Mouse (Mus musculus): ENCODE data around the gene C130050O18Rik. TPM values are rescaled to one million over a fixed set of nuclear protein-coding genes. Genes with fewer than 3 reads are reported as not detected.

The C130050O18Rik gene
- polyA plus RNA-seq (2012; rRNA removed), result 0.44 TPM in 2 replicates

GRCm38 (mm10) chr5:139404801-139405401 lies at the start of gene C130050O18Rik:
TSS of gene C130050O18Rik (plus strand) at chr5:139405280.
- Histone ChIP-seq H3K4me3 (ENCODE audit: insufficient read depth, low read length) (no peak within 1 kb of the TSS), H3K27ac (ENCODE audit: insufficient read depth, low read length) (no peak within 1 kb of the TSS), H3K4me1 (ENCODE audit: control insufficient read depth, insufficient read depth, low read length) (peaks cover 8% of the 10 kb centered on the region)
- TF ChIP-seq POLR2A (IDR thresholded peaks at IDR 0.05; ENCODE audit: extremely low read depth, insufficient read depth, low read length) (no peak), CTCF (IDR thresholded peaks at IDR 0.05; ENCODE audit: extremely low read depth, insufficient read depth, low read length) (no peak)

GRCm38 (mm10) chr5:139358653-139359052 lies 46.4 kb upstream of the C130050O18Rik start:
- Histone ChIP-seq H3K27ac (ENCODE audit: insufficient read depth, low read length) (no peak overlapping the region), H3K4me1 (ENCODE audit: control insufficient read depth, insufficient read depth, low read length) (no peaks in the 10 kb centered on the region), H3K4me3 (ENCODE audit: insufficient read depth, low read length) (no peak overlapping the region)
- TF ChIP-seq CTCF (IDR thresholded peaks at IDR 0.05; ENCODE audit: extremely low read depth, insufficient read depth, low read length) (peak; percentile 61), POLR2A (IDR thresholded peaks at IDR 0.05; ENCODE audit: extremely low read depth, insufficient read depth, low read length) (no peak)

- TF ChIP-seq CTCF (IDR thresholded peaks at IDR 0.05; ENCODE audit: extremely low read depth, insufficient read depth, low read length) (no peak), POLR2A (IDR thresholded peaks at IDR 0.05; ENCODE audit: extremely low read depth, insufficient read depth, low read length) (no peak)
- H3K4me3 ChIP-seq (ENCODE audit: insufficient read depth, low read length), result no peak overlapping the region
- H3K4me1 ChIP-seq (ENCODE audit: control insufficient read depth, insufficient read depth, low read length), result no peaks in the 10 kb centered on the region
- H3K27ac ChIP-seq (ENCODE audit: insufficient read depth, low read length), result no peak overlapping the region
Measured at GRCm38 (mm10) chr5:139359244-139359643, 45.8 kb upstream of the C130050O18Rik start.

- Histone ChIP-seq H3K4me3 (ENCODE audit: insufficient read depth, low read length) (no peak overlapping the region), H3K27ac (ENCODE audit: insufficient read depth, low read length) (no peak overlapping the region)
Measured at GRCm38 (mm10) chr5:139363858-139364257, 41.2 kb upstream of the C130050O18Rik start.

GRCm38 (mm10) chr5:139364260-139364910 lies 40.7 kb upstream of the C130050O18Rik start:
- Histone ChIP-seq H3K27ac (ENCODE audit: insufficient read depth, low read length) (peak overlapping the region; percentile 79), H3K4me3 (ENCODE audit: insufficient read depth, low read length) (no peak overlapping the region), H3K4me1 (ENCODE audit: control insufficient read depth, insufficient read depth, low read length) (peaks cover 7% of the 10 kb centered on the region)
- TF ChIP-seq CTCF (IDR thresholded peaks at IDR 0.05; ENCODE audit: extremely low read depth, insufficient read depth, low read length) (peak; percentile 99), POLR2A (IDR thresholded peaks at IDR 0.05; ENCODE audit: extremely low read depth, insufficient read depth, low read length) (no peak)

More at GRCm38 (mm10) chr5:139363858-139364257, 41.2 kb upstream of the C130050O18Rik start:
- no peak for TF ChIP-seq POLR2A (IDR thresholded peaks at IDR 0.05; ENCODE audit: extremely low read depth, insufficient read depth, low read length)
- no peak for TF ChIP-seq CTCF (IDR thresholded peaks at IDR 0.05; ENCODE audit: extremely low read depth, insufficient read depth, low read length)
- H3K4me1 ChIP-seq (ENCODE audit: control insufficient read depth, insufficient read depth, low read length), result peaks cover 7% of the 10 kb centered on the region

- TF ChIP-seq POLR2A (IDR thresholded peaks at IDR 0.05; ENCODE audit: extremely low read depth, insufficient read depth, low read length) (no peak), CTCF (IDR thresholded peaks at IDR 0.05; ENCODE audit: extremely low read depth, insufficient read depth, low read length) (no peak)
- H3K4me1 ChIP-seq (ENCODE audit: control insufficient read depth, insufficient read depth, low read length), result peaks cover 7% of the 10 kb centered on the region
- H3K27ac ChIP-seq (ENCODE audit: insufficient read depth, low read length), result peak overlapping the region; percentile 79
- H3K4me3 ChIP-seq (ENCODE audit: insufficient read depth, low read length), result no peak overlapping the region
Measured at GRCm38 (mm10) chr5:139364911-139365571, 40.0 kb upstream of the C130050O18Rik start.

- no peak overlapping the region for H3K27ac ChIP-seq (ENCODE audit: insufficient read depth, low read length)
Measured at GRCm38 (mm10) chr5:139365827-139366226, 39.3 kb upstream of the C130050O18Rik start.

GRCm38 (mm10) chr5:139366484-139366883 lies 38.6 kb upstream of the C130050O18Rik start:
- no peak for TF ChIP-seq POLR2A (IDR thresholded peaks at IDR 0.05; ENCODE audit: extremely low read depth, insufficient read depth, low read length)
- TF ChIP-seq CTCF (IDR thresholded peaks at IDR 0.05; ENCODE audit: extremely low read depth, insufficient read depth, low read length), result no peak
- peaks cover 8% of the 10 kb centered on the region for H3K4me1 ChIP-seq (ENCODE audit: control insufficient read depth, insufficient read depth, low read length)
- no peak overlapping the region for H3K4me3 ChIP-seq (ENCODE audit: insufficient read depth, low read length)
- 0 out of 2 replicates have a peak overlapping the region, but pooled peaks have one; percentile 62 for H3K27ac ChIP-seq (ENCODE audit: insufficient read depth, low read length)

More at GRCm38 (mm10) chr5:139365827-139366226, 39.3 kb upstream of the C130050O18Rik start:
- Histone ChIP-seq H3K4me3 (ENCODE audit: insufficient read depth, low read length) (no peak overlapping the region), H3K4me1 (ENCODE audit: control insufficient read depth, insufficient read depth, low read length) (peaks cover 7% of the 10 kb centered on the region)
- TF ChIP-seq CTCF (IDR thresholded peaks at IDR 0.05; ENCODE audit: extremely low read depth, insufficient read depth, low read length) (no peak), POLR2A (IDR thresholded peaks at IDR 0.05; ENCODE audit: extremely low read depth, insufficient read depth, low read length) (no peak)

GRCm38 (mm10) chr5:139367884-139368458 lies 37.1 kb upstream of the C130050O18Rik start:
- TF ChIP-seq CTCF (IDR thresholded peaks at IDR 0.05; ENCODE audit: extremely low read depth, insufficient read depth, low read length), result no peak
- TF ChIP-seq POLR2A (IDR thresholded peaks at IDR 0.05; ENCODE audit: extremely low read depth, insufficient read depth, low read length), result no peak
- Histone ChIP-seq H3K4me3 (ENCODE audit: insufficient read depth, low read length) (no peak overlapping the region), H3K4me1 (ENCODE audit: control insufficient read depth, insufficient read depth, low read length) (peaks cover 9% of the 10 kb centered on the region), H3K27ac (ENCODE audit: insufficient read depth, low read length) (no peak overlapping the region)
